Mouse (Mus musculus) intestine, embryonic 16.5 days (tissue): ENCODE data around the gene Smim14. TPM values are rescaled to one million over a fixed set of nuclear protein-coding genes. Genes with fewer than 3 reads are reported as not detected.

ENCODE experiments used
- ATAC-seq: fragments of 200-750 bp; cut with Nextera tagmentation; 2 replicates; pipeline ENCODE4 v1.8.0; 2017; ENCODE audit warnings: moderate TSS enrichment, moderate library complexity
- H3K27ac ChIP-seq: fragments of 300-500 bp; sonication (generic); 2 replicates; pipeline ENCODE4 v1.5.1; 2014; ENCODE audit warnings: mild to moderate bottlenecking, low read length
- H3K27me3 ChIP-seq: fragments of 300-500 bp; sonication (generic); replicated peaks from 2 replicates; pipeline ENCODE4 v1.6.1; 2014; ENCODE audit warnings: low read length, control low read depth, mixed read lengths; ENCODE audit not compliant: control insufficient read depth, insufficient read depth
- H3K36me3 ChIP-seq: fragments of 300-500 bp; sonication (generic); 2 replicates; pipeline ENCODE4 v1.6.1; 2014; ENCODE audit warnings: low read length, control low read depth; ENCODE audit not compliant: control insufficient read depth, insufficient read depth
- H3K4me1 ChIP-seq: fragments of 300-500 bp; sonication (generic); 2 replicates; pipeline ENCODE4 v1.6.1; 2014; ENCODE audit warnings: low read length, control low read depth, mixed read lengths; ENCODE audit not compliant: control insufficient read depth, insufficient read depth
- H3K4me2 ChIP-seq: fragments of 300-500 bp; sonication (generic); 2 replicates; pipeline ENCODE4 v1.6.1; 2014; ENCODE audit warnings: low read depth, low read length, control low read depth
- H3K4me3 ChIP-seq: fragments of 300-500 bp; sonication (generic); 2 replicates; pipeline ENCODE4 v1.5.1; 2014; ENCODE audit warnings: mild to moderate bottlenecking, low read length
- H3K9ac ChIP-seq: fragments of 300-500 bp; sonication (generic); 2 replicates; pipeline ENCODE4 v1.6.1; 2014; ENCODE audit warnings: low read depth, low read length
- H3K9me3 ChIP-seq: fragments of 300-500 bp; sonication (generic); 2 replicates; pipeline ENCODE4 v1.6.1; 2016; ENCODE audit warnings: low read length, control low read depth; ENCODE audit not compliant: control insufficient read depth
- WGBS: fragments of 180-500 bp; shearing (Covaris S2); extraction: QIAGEN DNeasy Blood & Tissue Kit; methylation state at CpG from one replicate; pipeline ENCODE4 v1.1.7; 2014; 5-methylcytosine and 5-hydroxymethylcytosine counted together
- polyA plus RNA-seq: library from polyadenylated mRNA; unstranded; fragments of >200 nt; fragmentation: Nextera tagmentation; extraction: Ambion mirVana; gene quantifications from 2 replicates; pipeline ENCODE4 v1.2.1, GENCODE M21; 2015

Gene Smim14
- polyA plus RNA-seq, 1 experiment from 2014 or later: 153 TPM

DNA sequence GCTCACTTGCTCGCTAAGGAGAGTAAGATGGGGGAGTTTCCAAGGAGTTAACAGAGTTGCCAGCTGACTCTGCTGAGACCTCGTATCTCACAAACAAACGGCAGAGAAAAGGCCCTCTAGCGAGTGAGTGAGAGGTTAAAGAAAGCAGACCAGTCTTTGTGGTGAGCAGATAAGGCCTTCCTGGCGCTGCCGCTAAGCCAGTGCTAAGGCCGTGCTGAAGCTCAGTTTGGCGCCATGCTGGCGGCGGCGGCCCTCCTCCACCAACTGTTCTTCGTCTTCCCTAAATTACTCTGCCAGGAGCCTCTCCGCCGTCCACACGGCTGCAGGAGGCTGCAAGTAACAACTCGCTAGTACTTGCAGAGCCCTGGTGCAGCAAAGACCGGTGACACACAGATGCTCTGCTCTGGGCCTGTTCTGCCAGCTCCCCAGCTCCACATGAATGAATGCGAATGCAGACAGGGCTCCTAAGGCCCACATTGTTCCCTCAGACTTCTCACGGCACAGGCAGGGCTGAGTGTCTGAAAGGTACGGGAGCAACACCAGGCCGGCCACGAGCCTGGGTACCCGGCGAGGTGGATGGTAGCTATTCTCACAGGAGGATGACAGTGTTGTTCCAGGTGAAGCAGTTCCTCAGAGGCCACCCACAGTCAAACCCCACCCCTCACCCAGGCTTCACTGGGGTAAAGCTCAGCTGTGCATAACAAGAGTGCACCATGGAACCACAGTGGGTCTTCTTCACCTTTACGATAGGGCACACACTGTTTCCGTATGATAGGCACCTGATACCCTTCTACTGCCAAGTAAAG is 121.1 kb downstream of the Smim14 start:
- Histone ChIP-seq H3K27me3 (no peaks in the 10 kb centered on the region), H3K9me3 (no peaks in the 10 kb centered on the region), H3K27ac (peak overlapping the region; percentile 80), H3K4me3 (no peak overlapping the region), H3K4me1 (peaks cover 8% of the 10 kb centered on the region), H3K9ac (peak overlapping the region; percentile 62), H3K36me3 (peaks cover 11% of the 10 kb centered on the region; the same call in 1 of the 2 replicates), H3K4me2 (no peak overlapping the region; the same call in 1 of the 2 replicates)
- peak; percentile 83 for ATAC-seq
- WGBS: 28% methylated on average over 26 of the region's 26 CpGs

DNA sequence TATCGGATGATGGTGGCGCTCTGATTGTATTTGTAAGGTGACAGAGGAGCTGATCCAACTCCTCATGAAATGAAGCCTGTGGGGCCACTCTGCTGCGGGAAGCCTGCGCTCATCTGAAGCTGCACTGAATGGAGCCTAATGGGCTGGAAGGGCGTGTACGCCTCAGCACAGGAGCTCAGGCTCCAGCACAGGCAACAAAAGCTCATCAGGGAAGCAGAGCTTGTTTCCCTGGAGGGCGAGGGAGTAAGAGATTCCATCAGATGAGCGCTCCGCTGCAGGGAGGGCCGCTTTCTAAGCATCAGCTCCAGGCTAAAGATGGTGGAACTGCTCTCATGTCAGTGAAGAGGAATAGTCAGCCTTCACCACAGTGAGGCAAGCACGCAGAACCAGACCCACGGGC is 129.0 kb downstream of the Smim14 start:
- no peak for ATAC-seq
- Histone ChIP-seq H3K9me3 (no peaks in the 10 kb centered on the region), H3K36me3 (peaks cover 3% of the 10 kb centered on the region; the same call in 1 of the 2 replicates), H3K27ac (no peak overlapping the region), H3K27me3 (no peaks in the 10 kb centered on the region), H3K4me3 (no peak overlapping the region), H3K4me1 (no peaks in the 10 kb centered on the region), H3K4me2 (no peak overlapping the region), H3K9ac (no peak overlapping the region)
- WGBS: 72% methylated on average over 12 of the region's 12 CpGs

DNA sequence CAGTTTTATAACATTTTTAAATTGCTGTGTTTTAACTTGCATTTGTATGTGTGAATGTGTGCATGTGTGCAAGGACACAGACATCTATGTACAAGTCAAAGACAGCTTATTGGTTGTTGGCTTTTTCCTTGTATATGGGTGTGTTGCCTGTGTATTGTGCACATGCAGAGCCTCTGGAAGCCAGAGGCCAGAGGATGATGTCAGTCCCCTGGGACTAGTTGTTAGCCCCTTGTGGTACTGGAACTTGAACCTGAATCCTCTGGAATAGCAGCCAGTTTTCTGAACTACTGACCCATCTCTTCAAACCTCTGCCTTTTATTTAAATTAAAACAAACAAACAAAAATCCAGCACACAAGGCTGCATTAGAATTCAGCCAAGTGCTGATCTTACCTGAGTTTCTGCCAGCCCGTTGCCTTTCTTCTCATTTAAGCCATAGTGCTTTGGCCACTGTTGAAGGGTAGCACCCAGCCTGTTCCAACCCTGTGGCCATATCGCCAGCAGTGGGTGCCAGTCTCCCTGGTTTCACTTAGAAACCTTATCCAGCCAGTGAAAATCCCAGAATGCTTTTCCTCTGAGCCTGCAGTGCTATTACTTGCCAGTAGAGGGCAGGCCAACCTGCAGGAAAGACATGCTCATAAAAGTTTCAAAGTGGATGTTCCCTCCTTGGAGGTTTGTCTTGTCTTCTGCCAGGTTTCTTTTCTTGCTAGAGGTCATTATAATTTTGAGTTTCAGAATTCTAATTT is 135.6 kb downstream of the Smim14 start:
- peak; percentile 74; the same call in 1 of the 2 replicates for ATAC-seq
- Histone ChIP-seq H3K36me3 (peaks cover 3% of the 10 kb centered on the region; the same call in 1 of the 2 replicates), H3K4me3 (no peak overlapping the region), H3K27ac (no peak overlapping the region), H3K27me3 (no peaks in the 10 kb centered on the region), H3K4me2 (no peak overlapping the region), H3K9ac (no peak overlapping the region), H3K9me3 (no peaks in the 10 kb centered on the region), H3K4me1 (no peaks in the 10 kb centered on the region)
- 25% methylated on average over 2 of the region's 2 CpGs for WGBS

Other genes starting within 250 kb of the Smim14 start
- 50.7 and 63.4 TPM in 2 replicates for gene Rfc1, start 201.5 kb downstream of the Smim14 start, polyA plus RNA-seq
- 2.9 and 4.0 TPM in 2 replicates for gene Klb, start 188.9 kb downstream of the Smim14 start, polyA plus RNA-seq
- 937 and 1,015 TPM in 2 replicates for gene Rpl9, start 145.7 kb downstream of the Smim14 start, polyA plus RNA-seq
- gene Lias, start 145.7 kb downstream of the Smim14 start, polyA plus RNA-seq: 49.2 and 56.4 TPM in 2 replicates
- 266 and 271 TPM in 2 replicates for gene Ugdh, start 101.2 kb downstream of the Smim14 start, polyA plus RNA-seq
- gene Gm43552, start 44.4 kb downstream of the Smim14 start, polyA plus RNA-seq: not detected in 2 replicates
- gene Ube2k, start within 50 bp of the Smim14 start, polyA plus RNA-seq: 125 and 129 TPM in 2 replicates
- 31.2 and 33.4 TPM in 2 replicates for gene Pds5a, start 161.1 kb upstream of the Smim14 start, polyA plus RNA-seq
- 16.4 and 16.8 TPM in 2 replicates for gene N4bp2, start 226.3 kb upstream of the Smim14 start, polyA plus RNA-seq